Comparison of ENCODE assay signal across 10 mouse cellular contexts in genomic region chr19:6652775-6653174, GRCm38 (mm10).
A peak's percentile ranks its signal among the peaks of the same experiment; 100 is the strongest.
DNase-seq lines count a peak whose midpoint lies in the region; ATAC-seq and TF ChIP-seq lines count a peak whose summit lies in the region.
"Had no signal": no experiment of that assay in that cellular context is flagged by ENCODE, and none has a peak within 500 bp of the region (broad histone marks: within the 10 kb centered on the region; RNA-seq: fewer than 3 reads in every experiment).

No protein-coding gene starts in this region.

- ATAC-seq in frontal cortex, adult (ENCODE audit: low TSS enrichment): no peak
- no peak for ATAC-seq in midbrain, embryonic 11.5 days (ENCODE audit: low FRiP score)

- TF ChIP-seq POLR2A in testis, adult 2 months (IDR thresholded peaks at IDR 0.05; ENCODE audit: control insufficient read depth, low read depth, low read length): no peak
- no peak for TF ChIP-seq POLR2A in bone marrow macrophage, adult 2 months (IDR thresholded peaks at IDR 0.05; ENCODE audit: borderline replicate concordance, low read depth, low read length)

- no peak overlapping the region for H3K4me3 ChIP-seq in testis, adult 2 months (ENCODE audit: control insufficient read depth, low read depth, low read length)
- H3K4me3 ChIP-seq in bone marrow macrophage, adult 2 months (ENCODE audit: insufficient read depth, low read length): no peak overlapping the region
- H3K4me3 ChIP-seq in midbrain, embryonic 11.5 days (ENCODE audit: low read depth, low read length): no peak overlapping the region
- H3K4me3 ChIP-seq: liver, embryonic 13.5 days; myocyte had no signal

- no peaks in the 10 kb centered on the region for H3K27me3 ChIP-seq in testis, adult 2 months (ENCODE audit: control insufficient read depth, insufficient read depth, low read length)
- H3K27me3 ChIP-seq in midbrain, embryonic 11.5 days (ENCODE audit: control insufficient read depth, insufficient read depth, low read length): no peaks in the 10 kb centered on the region
- H3K27me3 ChIP-seq: liver, embryonic 13.5 days had no signal

- H3K27ac ChIP-seq in testis, adult 2 months (ENCODE audit: control insufficient read depth, insufficient read depth, low read depth, low read length): no peak overlapping the region
- no peak overlapping the region for H3K27ac ChIP-seq in bone marrow macrophage, adult 2 months (ENCODE audit: insufficient read depth, low read depth, low read length)
- H3K27ac ChIP-seq in midbrain, embryonic 11.5 days (ENCODE audit: low read depth, low read length): no peak overlapping the region
- H3K27ac ChIP-seq: liver, embryonic 13.5 days had no signal

- H3K4me2 ChIP-seq in midbrain, embryonic 11.5 days: no peak overlapping the region
- H3K4me2 ChIP-seq: liver, embryonic 13.5 days had no signal

- no peaks in the 10 kb centered on the region for H3K4me1 ChIP-seq in testis, adult 2 months (ENCODE audit: control insufficient read depth, insufficient read depth, low read length)
- H3K4me1 ChIP-seq in bone marrow macrophage, adult 2 months (ENCODE audit: control insufficient read depth, insufficient read depth, low read length): no peaks in the 10 kb centered on the region
- H3K4me1 ChIP-seq in midbrain, embryonic 11.5 days (ENCODE audit: control insufficient read depth, insufficient read depth, low read length): no peaks in the 10 kb centered on the region
- H3K4me1 ChIP-seq: liver, embryonic 13.5 days had no signal

- 70% methylated on average over 4 of the region's 4 CpGs for WGBS in midbrain, embryonic 11.5 days

- H3K9ac ChIP-seq in midbrain, embryonic 11.5 days (ENCODE audit: low read length): no peak overlapping the region
- H3K9ac ChIP-seq: liver, embryonic 13.5 days had no signal

- H3K36me3 ChIP-seq in testis, adult 2 months (ENCODE audit: control insufficient read depth, insufficient read depth, low read length): no peaks in the 10 kb centered on the region
- no peaks in the 10 kb centered on the region for H3K36me3 ChIP-seq in midbrain, embryonic 11.5 days (ENCODE audit: control insufficient read depth, insufficient read depth, low read length)
- H3K36me3 ChIP-seq: liver, embryonic 13.5 days had no signal

- TF ChIP-seq CTCF in testis, adult 2 months (IDR thresholded peaks at IDR 0.05; ENCODE audit: control insufficient read depth, insufficient read depth, insufficient replicate concordance, low read depth, low read length): peak; percentile 50; the same call in 1 of the 2 replicates
- peak; percentile 41; the same call in 1 of the 2 replicates for TF ChIP-seq CTCF in bone marrow macrophage, adult 2 months (IDR thresholded peaks at IDR 0.05; ENCODE audit: low read depth, low read length)

- DNase-seq in kidney, adult 18-20 months: peak; percentile 18
- no peak for DNase-seq in kidney, adult 11 months
- no peak for DNase-seq in testis, postnatal 10 days (ENCODE audit: low spot score)
- DNase-seq in thymus, postnatal 36 days: peak; percentile 46 to 54
- DNase-seq in midbrain, embryonic 11.5 days (ENCODE audit: low spot score, missing footprints): no peak
- DNase-seq: liver, embryonic 13.5 days had no signal

- H3K9me3 ChIP-seq in midbrain, embryonic 11.5 days (ENCODE audit: control insufficient read depth, low read length): no peaks in the 10 kb centered on the region
- H3K9me3 ChIP-seq: liver, embryonic 13.5 days had no signal

Comparison
In these comparisons a context has a peak if more than half of its experiments do, and no peak if none do; other contexts are left out.
1. DNase-seq: peak in kidney, adult 18-20 months (single experiment) and thymus, postnatal 36 days (2 of 2); none in kidney, adult 11 months (single experiment), testis, postnatal 10 days (single experiment) and midbrain, embryonic 11.5 days (single experiment).